Mouse (Mus musculus) liver, embryonic 14.5 days (tissue): ENCODE measurements around the gene Slc25a13.

Experiments
- CTCF ChIP-seq: IDR thresholded peaks from 2 replicates; pipeline ENCODE4 v1.5.1; 2016; ENCODE audit warnings: antibody characterized with exemption, low read depth, control low read depth
- EP300 ChIP-seq: IDR thresholded peaks from 2 replicates; pipeline ENCODE4 v1.6.1; 2016; ENCODE audit warnings: antibody characterized with exemption, low read depth

- TF ChIP-seq CTCF (no peak), EP300 (no peak)
These were observed 31.3 kb downstream of the Slc25a13 start for GRCm38 (mm10) chr6:6185735-6186068.
